Mouse (Mus musculus) CD4-positive, CD25-positive, alpha-beta regulatory T cell, adult 4 months (primary cell): ENCODE data around the gene Zfp750. TPM values are rescaled to one million over a fixed set of nuclear protein-coding genes. Genes with fewer than 3 reads are reported as not detected.

Source experiments
- ATAC-seq: one replicate; pipeline ENCODE4 v1.8.0; 2017
- polyA plus RNA-seq, 2 experiments: library from polyadenylated mRNA; unstranded; fragments of 100-300 nt; shearing (Covaris generic); gene quantifications; one replicate each; pipeline ENCODE4 v1.2.1; 2017

Zfp750 gene
- polyA plus RNA-seq, 2 experiments from 2014 or later: 0.65 to 1.6 TPM

DNA sequence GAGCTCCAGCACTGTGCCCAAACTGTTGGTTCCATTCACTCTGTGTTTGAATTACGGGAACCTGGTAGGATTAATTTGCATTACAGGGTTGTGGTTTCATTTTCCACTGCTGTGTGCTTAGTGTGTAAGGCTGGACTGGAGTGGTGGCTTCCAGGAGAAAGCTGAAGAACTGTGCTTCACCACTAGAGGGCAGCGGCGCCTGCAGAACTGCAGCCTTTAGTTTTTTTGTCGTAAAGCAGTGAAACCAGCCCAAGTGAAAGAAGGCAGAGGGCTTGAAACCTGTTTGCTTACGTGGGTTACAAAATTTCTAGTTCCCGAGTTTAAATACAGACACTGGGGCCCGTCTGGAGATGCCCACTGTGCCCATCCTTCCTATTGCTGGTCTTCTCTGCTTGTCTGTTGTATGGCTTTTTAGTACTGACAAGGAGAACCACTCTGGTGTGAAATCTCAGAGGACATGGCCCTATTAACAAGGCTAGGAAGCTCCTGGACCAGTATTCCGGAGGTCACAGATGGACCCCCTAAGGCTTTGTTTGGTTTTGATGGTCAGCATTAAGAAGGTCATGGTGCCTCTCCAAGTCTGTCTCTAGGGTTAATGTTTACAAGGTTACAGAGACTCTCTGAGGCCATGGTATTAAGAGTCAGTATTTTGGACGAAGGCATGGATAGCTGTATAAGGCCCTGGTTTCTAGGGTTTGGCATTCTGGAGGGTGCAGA, 43.3 kb downstream of the Zfp750 start:
- ATAC-seq: peak; percentile 75

DNA sequence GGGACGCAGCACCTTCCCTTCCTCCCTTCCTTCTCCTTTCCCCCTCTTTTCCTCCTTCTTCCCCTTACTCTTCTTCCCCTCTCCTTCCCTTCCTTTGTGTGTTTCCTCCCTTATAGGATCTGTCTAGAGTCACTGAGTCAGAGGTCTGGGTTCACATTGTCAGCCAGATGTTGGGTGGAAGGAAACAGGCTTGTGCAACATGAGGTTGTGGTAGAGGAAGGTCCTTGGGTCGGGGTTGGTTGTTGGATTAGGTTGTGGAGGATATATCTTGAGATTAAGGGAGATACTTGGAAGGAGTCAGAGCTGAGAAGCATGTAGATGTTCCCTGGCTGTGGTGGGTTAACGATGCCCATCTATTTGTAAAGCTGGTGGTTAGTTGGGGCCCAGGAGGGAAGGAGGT, 44.3 kb downstream of the Zfp750 start:
- no peak for ATAC-seq

DNA sequence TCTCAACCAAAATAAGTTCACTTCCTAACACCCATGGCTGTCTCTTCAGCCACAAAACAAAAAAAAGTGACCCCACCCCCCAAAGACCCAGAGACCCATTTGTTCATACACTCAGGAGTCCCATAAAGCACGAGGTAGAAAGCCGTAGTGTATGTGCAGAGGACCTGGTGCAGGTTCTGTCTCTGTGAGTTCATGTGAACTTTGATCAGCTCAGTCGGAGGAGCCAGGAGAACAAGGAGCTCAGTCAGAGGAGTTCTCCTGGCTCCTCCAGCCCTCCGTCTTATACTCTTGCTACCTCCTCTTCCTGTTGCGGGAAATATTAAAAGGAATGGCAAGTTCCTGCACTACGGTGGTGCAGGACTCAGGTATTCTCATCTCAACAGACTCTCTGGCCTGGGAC, 51.7 kb downstream of the Zfp750 start:
- no peak for ATAC-seq

Other genes starting within 250 kb of the Zfp750 start
- 10 to 100 TPM; 27.2 to 29.0 TPM for gene Wdr45b, start 164.9 kb downstream of the Zfp750 start, polyA plus RNA-seq
- not detected for gene Rab40b, start 131.1 kb downstream of the Zfp750 start, polyA plus RNA-seq
- gene Fn3krp, start 97.9 kb downstream of the Zfp750 start, polyA plus RNA-seq: 1 to 10 TPM; 1.8 to 2.6 TPM
- gene Fn3k, start 84.4 kb downstream of the Zfp750 start, polyA plus RNA-seq: not detected
- 10 to 100 TPM; 24.0 to 41.8 TPM for gene Tbcd, start 67.4 kb downstream of the Zfp750 start, polyA plus RNA-seq
- gene B3gntl1, start 153.8 kb upstream of the Zfp750 start, polyA plus RNA-seq: 10 to 100 TPM; 11.3 to 18.8 TPM
- gene Metrnl, start 182.2 kb upstream of the Zfp750 start, polyA plus RNA-seq: under 1 TPM; 0.23 to 0.80 TPM